Mouse (Mus musculus) spleen, postnatal 36 days (tissue): ENCODE measurements at regions not wholly inside any gene's neighbourhood (a gene's known extent, or its start where the extent isn't known, plus 50 kb on each side); places are given as distances from the start of the nearest gene placed in this dataset.

ENCODE experiments used
- DNase-seq, 2 experiments: peaks; one replicate each; pipeline ENCODE4 v3.0.0; 2022; ENCODE audit warnings: low spot score in 2 of 2, mixed read lengths in 1 of 2

DNA sequence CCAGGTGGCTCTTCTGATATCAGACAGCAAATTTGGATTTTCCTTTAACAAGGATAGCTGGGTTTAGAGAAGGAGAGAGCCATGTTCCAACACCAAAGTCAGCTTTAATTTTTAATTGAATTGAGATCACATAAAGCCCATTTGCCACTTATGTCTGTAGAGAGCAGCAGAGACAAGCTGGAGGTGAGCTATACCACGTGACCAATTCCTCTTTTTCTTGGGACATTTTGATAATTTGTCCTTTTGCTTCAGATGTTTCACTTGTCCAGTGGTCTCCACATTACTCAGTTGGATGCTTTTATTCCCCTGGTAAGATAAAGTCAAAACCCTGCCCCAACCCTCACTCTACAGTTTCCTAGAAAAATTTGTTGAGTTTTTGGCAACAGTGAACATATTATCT lies 248.6 kb upstream of the Ndst4 start:
- no peak for DNase-seq

DNA sequence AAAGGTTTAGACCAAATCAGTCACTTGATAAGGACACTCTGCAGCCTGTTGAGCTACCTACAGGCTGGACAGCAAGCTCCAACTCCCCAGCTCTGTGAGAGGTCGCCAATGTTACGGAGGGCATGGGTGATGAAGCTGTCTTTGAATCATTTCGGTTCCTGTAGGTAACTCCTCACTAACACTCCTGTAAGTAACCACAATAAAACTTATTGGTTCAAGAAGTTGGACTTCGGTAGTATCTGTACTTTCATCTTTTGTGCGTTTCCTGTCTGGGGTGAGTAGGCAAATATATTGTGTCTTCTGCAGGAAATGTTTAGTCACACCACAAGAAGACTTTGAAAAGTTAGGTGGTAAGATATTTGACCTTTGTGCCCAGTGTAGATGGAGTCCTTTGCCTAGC lies 244.1 kb upstream of the Ndst4 start:
- DNase-seq: no peak

- no peak for DNase-seq
These were observed 213.3 kb upstream of the Ndst4 start for GRCm38 (mm10) chr3:125190571-125190970.

DNA sequence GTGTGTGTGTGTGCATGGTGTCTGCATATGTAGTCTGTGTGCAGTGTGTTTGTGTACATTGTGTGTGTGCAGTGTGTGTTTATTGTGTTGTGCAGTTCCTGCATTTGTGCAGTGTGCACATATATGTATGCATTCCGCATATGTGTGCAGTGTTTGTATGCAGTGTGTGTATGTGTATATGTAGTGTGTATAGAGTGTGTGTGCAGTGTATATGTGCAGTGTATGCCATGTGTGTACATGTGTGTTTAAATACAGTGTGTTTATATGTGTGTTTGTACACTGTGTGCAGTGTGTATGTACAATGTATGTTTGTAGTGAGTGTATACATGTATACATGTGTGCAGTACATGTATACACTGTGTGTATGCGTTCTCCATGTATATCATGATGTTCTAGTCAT lies 183.0 kb upstream of the Ndst4 start:
- no peak for DNase-seq

GRCm38 (mm10) chr3:125251124-125251523 lies 152.8 kb upstream of the Ndst4 start:
- no peak for DNase-seq

- no peak for DNase-seq
These were observed 143.0 kb upstream of the Ndst4 start for GRCm38 (mm10) chr3:125260909-125261308.

DNA sequence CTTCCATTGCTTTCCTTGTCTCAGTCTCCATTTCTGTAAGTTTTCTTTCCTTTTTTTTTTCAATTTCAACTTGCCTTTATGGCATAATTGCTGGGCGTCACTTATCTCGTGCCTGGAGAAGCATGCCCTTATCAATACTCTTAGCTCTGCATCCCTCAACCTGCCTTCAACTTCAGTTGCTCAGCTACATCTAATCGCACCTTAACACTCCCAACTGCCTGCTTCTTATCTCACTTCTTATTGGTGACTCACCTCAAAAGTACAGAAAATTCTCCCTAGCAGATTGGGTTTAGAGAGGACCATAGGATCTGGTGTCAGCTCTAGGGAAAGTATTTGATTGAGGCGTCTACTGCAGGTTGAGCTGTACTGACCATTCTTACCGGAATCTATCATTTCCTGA lies 133.2 kb upstream of the Ndst4 start:
- peak in 1 of 2 experiments; percentile 3 for DNase-seq

DNA sequence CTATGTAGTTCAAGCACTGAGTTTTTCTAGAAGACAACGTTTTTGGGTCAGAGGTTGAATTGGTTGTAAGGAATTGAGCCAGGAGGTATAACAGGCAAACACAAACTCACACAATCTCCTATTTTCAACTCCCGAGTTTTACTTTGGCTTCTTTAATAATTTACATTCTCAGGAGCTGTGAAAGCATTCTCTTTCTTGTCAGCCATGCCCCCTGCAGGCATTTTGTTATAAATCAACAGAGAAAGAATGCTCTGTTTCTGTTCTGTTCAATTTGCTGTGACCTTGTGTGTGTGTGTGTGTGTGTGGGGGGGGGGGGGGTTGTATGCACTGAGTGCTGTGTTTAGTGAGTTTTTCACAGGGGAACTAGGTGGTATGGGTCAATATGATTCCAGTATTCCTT lies 132.7 kb upstream of the Ndst4 start:
- DNase-seq: no peak

DNA sequence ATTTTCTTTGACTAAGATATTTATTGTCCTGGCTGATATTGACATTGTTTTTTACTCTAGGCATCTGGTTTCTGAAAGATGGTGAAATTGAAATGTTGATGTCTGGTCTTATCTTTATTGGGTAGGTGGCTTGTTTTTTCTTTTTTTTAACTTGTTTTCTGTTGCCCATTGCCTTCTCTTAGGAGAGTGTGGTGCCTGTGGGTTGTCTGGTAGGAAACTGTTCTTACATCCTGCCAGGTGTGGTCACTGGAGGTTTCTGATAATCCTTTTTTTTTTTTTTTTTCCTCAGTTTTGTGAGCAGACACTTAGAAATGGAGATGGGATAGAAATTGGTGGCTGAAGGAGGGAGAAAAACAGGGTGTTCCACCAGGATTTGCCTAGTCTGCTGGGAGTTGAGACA lies 125.3 kb upstream of the Ndst4 start:
- DNase-seq: no peak

DNA sequence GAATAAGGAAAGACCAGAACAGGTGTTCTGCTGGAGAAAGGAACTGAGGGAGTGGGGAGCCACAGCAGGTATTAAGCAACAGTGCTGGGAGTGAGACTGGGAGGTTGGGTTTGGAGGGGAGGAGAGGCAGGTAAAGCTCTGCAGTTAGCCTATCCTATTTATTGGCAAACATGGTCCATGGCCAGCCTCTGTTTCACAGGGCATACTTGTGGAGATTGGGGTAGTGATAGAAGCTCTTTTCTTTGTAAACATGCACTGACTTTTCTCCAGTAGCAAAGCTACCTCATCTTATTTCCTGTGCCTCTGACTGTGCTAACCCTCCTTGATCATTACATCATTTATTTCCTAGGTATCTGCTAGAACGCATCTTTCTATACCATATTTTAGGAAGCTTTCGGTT lies 124.9 kb upstream of the Ndst4 start:
- no peak for DNase-seq

DNA sequence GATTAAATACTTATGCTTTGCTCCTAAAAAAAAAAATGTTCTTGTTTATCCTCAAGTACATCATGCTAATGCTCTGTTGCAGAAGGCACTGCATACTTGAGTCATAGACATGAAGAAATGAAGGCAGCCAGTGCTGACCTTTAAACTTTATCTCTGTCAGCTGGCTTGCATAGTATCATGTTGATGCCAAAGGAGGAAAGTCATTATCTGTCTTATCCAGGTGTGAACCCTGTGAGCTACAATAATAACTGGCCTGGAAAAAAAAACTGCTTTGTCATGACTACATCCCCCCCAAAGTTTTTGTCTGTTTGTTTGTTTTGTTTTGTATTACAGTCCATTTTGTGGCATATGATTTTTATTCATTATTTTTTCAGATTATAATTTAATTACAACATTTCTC lies 124.3 kb upstream of the Ndst4 start:
- no peak for DNase-seq

DNA sequence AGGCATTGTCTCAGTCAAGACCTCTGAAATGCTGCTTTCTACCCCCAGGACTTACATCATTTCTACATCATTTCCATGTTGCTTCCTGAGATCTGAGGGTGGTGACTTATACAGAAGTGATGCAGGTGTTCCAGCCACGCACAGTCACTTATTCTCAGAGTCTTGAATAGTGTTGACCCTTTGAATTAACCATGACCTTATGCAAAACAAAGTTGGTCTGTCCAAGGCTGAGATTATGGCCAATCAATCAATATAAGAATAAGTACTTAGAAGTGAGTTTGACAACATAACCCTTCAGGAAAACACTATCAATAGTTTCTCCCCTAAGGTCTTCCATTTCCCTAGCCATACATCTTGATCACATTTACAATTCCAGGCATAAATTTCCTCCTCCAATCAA lies 115.3 kb upstream of the Ndst4 start:
- DNase-seq: no peak

GRCm38 (mm10) chr3:125289355-125289933 lies 114.4 kb upstream of the Ndst4 start:
- no peak for DNase-seq

- DNase-seq: no peak
These were observed 97.2 kb upstream of the Ndst4 start for GRCm38 (mm10) chr3:125306675-125307074.

- DNase-seq: no peak
These were observed 76.8 kb upstream of the Ndst4 start for GRCm38 (mm10) chr3:125327079-125327478.

DNA sequence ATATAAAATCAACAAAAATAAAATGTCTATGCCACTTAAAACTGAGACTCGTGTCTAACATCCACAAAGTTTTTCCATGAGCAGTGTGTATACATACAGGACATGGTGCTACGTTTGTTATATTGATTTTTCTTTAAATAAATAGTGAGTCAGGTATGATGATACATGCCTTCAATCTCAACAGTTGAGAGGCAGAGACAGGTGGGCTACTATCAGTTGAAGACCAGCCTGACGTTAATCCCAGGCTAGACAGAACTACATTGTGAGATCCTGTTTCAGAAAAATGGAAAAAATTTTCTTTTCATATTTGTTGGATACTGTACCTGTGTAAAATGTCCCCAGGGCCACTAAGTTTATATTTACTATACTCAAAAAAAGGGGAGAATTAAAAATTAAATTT lies 66.5 kb upstream of the Ndst4 start:
- no peak for DNase-seq

DNA sequence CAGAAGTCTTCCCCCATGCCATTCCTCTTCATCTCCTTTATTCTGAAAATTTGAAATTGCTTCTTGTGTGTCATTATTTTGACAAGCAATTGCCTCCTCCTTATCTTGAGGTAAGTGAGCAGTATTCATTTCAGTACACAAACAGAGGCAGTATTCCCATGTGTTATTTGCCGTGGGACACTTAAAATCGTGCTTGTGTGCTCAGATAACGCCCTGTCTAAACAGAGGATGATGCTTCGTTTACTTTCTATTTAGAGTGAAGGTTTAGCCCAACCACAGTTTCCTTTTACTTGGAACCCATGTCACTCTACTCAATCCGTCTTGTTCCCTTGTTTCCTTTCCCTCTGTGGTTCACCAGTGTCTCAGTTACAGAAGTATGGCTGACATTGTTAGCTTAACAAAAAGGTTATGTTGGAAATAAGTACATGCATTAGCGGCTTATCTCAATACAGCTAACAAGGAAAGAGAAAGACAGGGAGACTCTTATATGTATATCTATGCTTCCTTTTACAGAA lies 65.6 kb upstream of the Ndst4 start:
- DNase-seq: no peak
